Mouse (Mus musculus): ENCODE data around the gene Cpne7.
"Not testable (repeated sequence)": the region's sequence is repeated elsewhere in the genome, so short reads cannot be mapped to it uniquely, and the experiment has no call there.

Cpne7 gene

GRCm38 (mm10) chr8:123117127-123117731 lies at the start of gene Cpne7:
Cpne7 (plus strand) TSS chr8:123117374.
- DNase-seq = peak; percentile 40

DNA sequence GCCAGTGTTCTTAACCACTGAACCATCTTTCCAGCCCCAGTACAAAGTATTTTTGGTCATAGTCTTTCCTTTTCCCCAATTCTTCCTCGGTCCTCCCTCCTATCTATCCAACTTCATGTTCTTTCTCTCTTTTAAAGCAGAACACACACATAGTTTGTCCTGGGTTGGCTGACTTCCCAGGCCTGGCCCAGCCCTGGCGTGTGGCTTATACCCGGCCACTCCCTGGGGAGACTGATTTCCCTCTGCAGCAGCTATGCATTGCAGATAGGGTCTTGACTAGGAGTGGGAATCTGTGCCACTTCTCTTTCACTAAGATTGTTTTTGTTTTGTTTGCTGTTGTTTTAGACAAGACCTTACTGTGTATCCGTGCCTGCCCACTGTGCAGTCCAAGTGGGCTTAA lies 46.0 kb upstream of the Cpne7 start:
- no peak for DNase-seq

DNA sequence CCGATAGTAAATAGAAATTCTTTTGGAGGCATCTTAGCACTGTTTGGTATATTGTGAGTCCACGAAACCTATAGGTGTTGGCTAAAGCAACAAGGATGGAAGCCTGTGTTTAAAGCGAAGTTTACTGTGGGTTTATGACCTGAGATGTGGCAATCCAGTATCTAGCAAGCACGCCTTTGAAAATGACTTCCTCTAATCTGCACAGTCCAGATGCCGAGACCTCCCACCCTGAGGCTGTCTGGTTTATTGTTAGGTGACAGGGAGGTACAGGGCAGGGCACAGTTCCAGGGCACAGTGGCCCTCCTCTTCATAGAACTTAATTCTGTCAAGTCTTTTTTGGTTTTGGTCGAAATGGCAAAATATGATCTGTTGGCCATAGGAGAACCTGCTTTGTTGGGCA lies 40.0 kb upstream of the Cpne7 start:
- no peak for DNase-seq

- no peak for DNase-seq
Measured at GRCm38 (mm10) chr8:123082993-123083392, 34.2 kb upstream of the Cpne7 start.

- peak; percentile 19 for DNase-seq
Measured at GRCm38 (mm10) chr8:123083610-123084009, 33.6 kb upstream of the Cpne7 start.

GRCm38 (mm10) chr8:123087289-123087688 lies 29.9 kb upstream of the Cpne7 start:
- no peak for DNase-seq

- no peak for DNase-seq
Measured at GRCm38 (mm10) chr8:123097216-123097615, 20.0 kb upstream of the Cpne7 start.

- DNase-seq = peak; percentile 46
Measured at GRCm38 (mm10) chr8:123097786-123098584, 19.2 kb upstream of the Cpne7 start.

GRCm38 (mm10) chr8:123100288-123100687 lies 16.9 kb upstream of the Cpne7 start:
- DNase-seq = no peak

GRCm38 (mm10) chr8:123101244-123101643 lies 15.9 kb upstream of the Cpne7 start:
- no peak for DNase-seq

GRCm38 (mm10) chr8:123101735-123102685 lies 15.2 kb upstream of the Cpne7 start, which contains the start of gene Rpl13:
Rpl13 (plus strand) TSS chr8:123102350.
- DNase-seq = peak; percentile 97

GRCm38 (mm10) chr8:123102855-123103254 lies 14.3 kb upstream of the Cpne7 start:
- not testable (repeated sequence) for DNase-seq

DNA sequence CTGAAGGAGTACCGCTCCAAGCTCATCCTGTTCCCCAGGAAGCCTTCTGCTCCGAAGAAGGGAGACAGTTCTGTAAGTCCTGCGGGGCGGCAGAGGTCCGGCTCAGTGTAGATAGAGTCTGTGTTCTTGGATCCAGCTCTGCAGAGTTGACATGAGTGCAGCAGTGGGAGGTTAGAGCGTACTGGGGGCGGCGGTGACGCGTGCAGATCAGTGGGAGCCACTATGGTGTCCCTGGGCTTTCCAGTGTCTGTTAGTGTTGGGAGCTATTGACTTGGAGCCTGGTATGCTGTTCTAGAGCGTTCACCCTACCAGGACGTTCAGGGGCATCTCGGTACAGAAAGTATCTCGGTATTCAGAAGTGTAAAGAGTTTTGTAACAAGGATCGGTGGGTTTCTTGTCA lies 13.9 kb upstream of the Cpne7 start:
- DNase-seq = no peak

- no peak for DNase-seq
Measured at GRCm38 (mm10) chr8:123104046-123104767, 13.0 kb upstream of the Cpne7 start.

GRCm38 (mm10) chr8:123105553-123106326 lies 11.4 kb upstream of the Cpne7 start:
- no peak for DNase-seq

DNA sequence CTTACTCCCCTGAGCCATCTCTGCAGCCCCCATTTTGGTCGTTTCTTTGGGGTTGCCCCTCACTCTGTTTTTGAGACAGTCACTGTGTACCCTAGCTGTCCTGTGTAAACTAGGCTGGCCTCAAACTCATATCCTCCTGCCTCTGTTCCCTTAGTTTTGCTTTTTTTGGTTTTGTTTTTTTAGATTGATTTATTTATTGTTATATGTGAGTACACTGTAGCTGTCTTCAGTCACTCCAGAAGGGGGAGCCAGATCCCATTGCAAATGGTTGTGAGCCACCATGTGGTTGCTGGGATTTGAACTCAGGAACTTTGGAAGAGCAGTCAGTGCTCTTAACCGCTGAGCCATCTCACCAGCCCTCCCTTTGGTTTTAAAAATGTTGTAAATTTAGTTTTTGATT lies 10.6 kb upstream of the Cpne7 start:
- DNase-seq = no peak

- no peak for DNase-seq
Measured at GRCm38 (mm10) chr8:123108010-123108409, 9.2 kb upstream of the Cpne7 start.

GRCm38 (mm10) chr8:123108953-123109352 lies 8.2 kb upstream of the Cpne7 start:
- no peak for DNase-seq

- peak; percentile 39 for DNase-seq
Measured at GRCm38 (mm10) chr8:123110649-123111048, 6.5 kb upstream of the Cpne7 start.

- DNase-seq = no peak
Measured at GRCm38 (mm10) chr8:123112892-123113291, 4.3 kb upstream of the Cpne7 start.

DNA sequence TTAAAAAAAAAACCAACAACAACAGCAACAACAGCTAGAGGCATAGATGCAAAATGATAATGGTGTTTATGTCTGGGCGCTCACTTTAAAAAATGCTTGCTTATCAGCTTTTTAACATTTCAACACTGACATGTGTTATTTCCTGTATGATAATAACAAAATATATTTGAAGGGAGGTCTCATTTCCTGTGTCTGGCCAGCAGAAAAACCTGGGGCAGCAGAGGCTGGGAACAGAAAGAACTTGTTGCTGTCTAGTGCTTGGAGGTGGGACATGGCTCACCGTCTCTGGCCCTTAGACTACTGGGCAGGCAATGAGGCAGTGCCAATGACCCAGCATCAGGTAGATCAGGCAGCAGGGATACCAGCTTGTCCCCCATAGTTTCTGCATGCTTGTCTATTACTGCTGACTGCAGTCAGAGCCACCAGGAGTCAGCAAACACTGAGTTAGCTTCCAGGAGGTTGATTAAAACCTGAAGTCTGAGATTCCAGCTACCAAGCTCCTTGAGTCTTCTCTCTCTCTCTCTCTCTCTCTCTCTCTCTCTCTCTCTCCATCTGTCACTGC lies 3.2 kb upstream of the Cpne7 start:
- no peak for DNase-seq
